Mouse (Mus musculus) adrenal gland, postnatal 4 days (tissue): ENCODE measurements around the gene Wipf3. TPM values are rescaled to one million over a fixed set of nuclear protein-coding genes. Genes with fewer than 3 reads are reported as not detected.

Experiments
- DNase-seq, 2 experiments: peaks; one replicate each; pipeline ENCODE4 v3.0.0; 2021 to 2022; ENCODE audit warnings: low spot score in 2 of 2, mixed read lengths in 2 of 2
- total RNA-seq, 2 experiments: library from RNA; stranded (reverse); gene quantifications; 2 replicates each; pipeline ENCODE4 v1.2.3; 2021

The Wipf3 gene
- total RNA-seq, 2 experiments from 2014 or later = 2.7 to 4.3 TPM

DNA sequence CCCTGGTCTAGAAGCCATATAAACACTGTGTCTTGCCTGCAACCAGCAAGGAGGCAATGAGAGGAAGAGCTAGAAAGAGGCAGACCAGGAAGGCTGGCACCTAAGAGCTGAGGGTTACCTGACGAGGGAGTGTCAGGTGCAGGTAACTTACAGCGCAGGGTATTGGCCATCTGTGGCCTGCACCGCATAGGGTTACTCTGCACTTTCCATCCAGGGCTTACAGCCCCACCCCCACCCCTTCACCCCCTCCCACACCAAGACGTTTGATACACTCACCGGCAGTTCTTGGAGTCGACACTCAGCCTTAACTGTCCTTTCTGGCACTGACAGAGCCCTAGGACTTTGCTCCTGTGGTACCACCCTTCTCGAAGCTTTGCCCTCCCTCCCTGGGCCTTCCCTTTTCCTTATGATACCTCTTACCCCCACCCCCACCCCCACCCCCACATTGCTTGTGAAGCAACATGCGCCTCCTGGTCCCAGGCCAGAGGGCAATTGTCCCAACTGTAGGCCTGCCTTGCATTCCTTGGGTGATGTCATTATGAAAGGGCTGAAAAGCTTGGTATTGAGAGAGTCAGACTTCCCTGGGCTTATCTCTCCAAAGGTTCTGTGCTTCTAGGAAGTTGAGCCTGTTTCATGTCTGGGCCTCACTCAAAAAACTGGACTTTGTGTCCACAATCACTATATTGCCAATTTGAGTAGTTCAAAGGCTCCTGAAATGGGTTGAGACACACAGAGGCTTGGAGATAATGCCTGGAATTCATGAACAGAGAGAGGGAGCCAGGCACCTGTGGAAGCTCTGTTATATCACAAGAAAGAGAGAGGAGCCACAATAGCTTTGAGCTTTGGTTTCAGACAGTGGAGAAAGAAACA lies 43.7 kb downstream of the Wipf3 start:
- DNase-seq = no peak

DNA sequence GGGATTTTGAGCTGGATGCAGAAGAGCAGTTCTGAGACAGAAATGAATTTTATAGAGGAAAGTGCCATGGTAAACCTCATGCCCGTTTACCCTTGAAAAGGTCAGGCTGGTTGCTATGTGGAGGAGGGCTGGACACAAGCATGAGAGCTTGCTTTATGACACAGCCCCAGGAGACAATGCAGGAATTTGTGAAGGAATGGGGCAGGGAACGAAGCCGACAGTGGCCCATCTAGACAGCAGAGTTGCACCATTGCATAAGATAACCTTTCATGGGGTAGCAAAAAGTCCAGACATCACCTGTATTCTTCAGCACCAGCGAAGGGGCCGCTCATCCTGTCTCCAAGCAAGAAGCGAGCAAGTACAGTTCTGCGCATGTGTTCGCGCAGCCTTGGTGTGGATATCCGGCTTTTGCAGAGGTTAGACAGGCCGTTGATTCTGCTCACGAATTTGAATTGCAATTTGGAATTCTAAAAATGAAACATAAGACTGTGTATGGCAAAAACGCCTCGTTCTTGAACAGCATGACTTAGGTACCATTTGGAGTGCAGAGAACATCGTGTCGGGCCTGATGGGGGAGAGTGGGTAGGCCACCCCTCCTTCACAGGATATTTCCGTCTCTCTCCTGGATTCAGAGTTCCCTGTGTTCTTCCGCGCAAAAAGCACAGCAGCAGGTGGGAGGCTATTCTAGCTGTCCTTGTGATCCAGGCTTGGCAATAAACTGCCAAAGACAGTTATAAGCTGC lies 46.7 kb downstream of the Wipf3 start:
- no peak for DNase-seq

DNA sequence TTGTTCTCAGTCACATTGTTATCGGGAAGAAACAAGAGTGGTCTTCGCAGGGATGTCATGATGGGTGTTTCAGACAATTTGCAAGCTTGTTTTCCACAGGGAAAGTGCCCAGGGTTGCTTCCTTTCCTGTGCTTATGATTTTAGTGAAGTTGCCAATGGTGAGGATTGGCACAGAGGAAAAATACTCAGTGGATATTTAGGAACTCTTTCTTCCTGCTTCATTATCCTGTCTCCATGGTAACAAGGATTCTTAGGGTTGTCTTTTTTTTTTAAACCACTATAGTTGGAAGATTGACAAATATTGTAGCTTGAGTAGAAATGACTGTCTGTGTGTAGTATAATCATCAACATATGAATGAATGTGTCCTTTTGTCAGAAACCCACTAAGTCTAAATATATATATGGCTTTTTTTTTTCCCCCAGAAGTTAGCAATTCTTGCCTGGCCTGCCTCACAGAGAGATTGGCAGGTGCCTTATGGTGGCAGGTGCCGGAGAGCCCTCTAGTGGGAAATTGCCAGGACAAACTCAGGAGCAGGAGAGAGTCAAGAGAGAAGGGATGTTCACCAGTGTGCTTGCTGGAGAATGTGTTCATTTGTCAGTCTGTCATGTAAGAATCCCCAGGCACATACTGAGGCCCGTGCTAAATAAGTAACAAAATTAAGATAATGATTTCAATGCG lies 49.4 kb downstream of the Wipf3 start:
- no peak for DNase-seq

DNA sequence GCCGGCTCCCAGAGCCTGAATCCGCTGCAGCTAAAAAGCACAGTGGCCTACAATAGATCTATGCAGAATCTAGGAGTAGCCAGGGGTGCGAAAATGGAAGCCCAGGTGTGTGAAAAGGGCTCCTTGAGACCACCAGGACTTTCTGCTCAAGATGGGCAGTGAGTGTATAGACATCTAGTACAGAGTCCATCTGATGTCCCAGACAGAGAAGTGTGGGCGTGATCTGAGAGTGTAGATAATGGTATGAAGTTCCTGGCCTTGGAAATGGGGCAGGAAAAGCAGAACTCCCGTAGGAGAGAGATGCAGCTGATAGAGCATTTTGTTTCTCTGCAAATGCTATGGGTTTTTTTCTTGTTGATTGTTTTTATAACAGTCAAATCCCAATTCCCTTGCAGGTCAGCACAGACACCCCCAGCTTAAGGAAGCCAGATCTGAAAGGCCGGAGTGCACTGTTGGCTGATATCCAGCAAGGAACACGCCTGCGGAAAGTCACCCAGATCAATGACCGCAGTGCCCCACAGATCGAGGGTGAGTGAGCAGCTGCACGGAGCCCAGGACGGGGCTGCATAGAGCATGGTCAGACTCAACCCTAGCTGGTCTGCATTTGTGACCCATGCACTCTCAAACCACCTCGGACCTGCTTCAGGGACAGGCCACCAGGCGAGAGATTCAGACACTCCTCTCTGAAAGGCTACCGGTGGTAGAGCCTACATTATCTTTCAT lies 52.1 kb downstream of the Wipf3 start:
- no peak for DNase-seq

DNA sequence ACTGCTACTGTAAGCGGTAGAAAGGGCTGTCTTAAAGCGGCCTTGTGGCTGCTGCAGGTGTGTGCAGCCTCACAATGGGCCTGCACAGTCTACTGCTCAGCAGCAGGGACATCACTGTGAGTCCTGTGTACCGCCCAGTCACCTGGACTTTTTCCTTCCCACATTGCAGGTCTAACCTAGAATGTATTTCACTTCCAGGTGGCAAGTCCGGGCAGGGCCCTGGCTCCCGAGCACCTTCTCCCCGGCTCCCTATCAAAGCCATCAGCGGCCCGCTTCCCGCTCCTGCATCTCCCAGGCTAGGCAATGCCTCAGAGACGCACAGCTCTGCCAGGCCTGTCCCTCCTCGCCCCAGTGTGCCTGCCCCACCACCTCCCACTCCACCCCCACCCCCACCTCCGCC lies 55.6 kb downstream of the Wipf3 start:
- no peak for DNase-seq

DNA sequence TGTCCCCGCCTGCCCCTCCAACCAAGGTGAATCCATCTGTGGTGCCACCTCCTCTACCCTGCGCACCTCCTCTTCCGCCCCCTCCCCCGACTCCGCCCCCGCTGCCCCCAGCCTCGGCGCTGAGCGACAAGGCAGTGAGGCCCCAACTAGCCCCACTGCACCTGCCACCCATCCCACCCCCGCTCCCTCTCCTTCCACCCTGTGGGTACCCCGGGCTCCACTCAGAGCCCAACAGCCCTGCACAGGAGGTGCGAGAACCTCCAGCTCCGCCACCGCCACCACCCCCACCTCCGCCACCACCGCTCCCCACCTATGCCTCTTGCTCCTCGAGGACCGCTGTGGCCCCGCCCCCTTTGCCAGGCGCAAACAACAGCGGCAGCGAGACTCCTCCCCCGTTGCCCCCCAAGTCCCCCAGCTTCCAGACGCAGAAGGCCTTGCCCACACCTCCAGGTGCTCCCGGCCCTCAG lies 56.1 kb downstream of the Wipf3 start:
- no peak for DNase-seq

DNA sequence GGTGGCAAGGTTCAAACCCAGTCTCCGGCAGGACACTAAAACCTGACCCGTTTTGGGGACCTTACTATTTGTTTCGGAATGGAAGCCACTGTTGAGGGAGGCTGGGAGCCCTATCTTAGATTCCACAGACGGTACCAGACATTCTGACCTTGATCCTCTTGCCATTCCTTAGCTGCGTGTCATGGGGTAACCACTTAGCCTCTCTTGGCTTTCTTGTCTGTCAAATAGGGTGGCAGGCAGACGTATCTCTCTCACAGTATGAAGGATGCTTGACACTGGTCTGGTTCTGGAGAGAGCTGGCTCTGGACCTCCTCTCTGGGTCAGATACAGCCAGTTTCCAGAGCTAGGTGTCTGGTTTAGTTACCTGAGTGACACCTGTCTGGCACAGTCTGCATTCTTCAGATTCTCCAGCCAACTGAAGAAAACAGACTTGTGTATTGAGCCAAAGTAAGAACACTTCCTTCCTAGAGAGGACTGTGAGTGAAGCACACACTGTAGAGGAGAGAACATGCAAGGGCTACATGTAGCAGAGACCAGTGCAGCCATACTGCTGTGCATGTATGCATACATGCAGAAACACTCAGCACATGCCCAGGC lies 56.7 kb downstream of the Wipf3 start:
- DNase-seq = no peak

DNA sequence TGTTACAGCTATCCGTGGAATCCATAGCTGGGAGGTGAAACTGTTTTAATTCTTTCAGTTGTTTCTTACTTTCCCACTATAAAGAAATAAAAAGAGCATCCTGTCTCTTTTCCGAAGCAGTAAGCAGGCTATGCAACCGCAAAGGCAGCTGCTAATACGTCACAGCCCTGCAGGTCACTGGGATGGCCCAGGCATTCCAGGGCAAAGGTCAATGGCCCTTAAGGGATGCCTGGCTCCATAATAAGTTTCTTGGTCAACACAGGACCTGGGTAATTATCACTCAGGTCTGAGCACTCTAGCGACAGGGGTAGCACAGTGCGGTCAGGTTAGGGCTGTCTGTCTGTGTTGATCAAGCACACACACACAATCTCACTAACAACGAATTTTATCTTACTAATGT lies 61.7 kb downstream of the Wipf3 start:
- DNase-seq = no peak

DNA sequence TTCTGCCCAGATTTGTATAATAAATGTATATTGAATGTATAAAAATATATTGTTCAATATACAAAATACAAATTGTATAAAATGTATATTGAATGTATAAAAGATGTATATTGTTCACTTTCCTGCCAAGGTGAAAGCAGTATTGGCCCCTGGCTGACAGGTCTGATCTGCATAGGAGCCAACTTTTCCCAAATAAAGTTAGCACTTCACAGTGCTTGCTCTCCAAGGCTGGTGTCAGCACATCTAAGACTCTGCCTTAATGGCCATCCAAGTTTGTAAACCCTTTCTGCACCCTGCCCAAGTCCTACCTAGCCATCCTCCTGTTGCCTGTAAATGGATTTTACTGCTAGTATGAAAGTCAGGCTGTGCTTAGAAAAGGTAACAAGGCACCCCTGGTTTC lies 64.7 kb downstream of the Wipf3 start:
- DNase-seq = no peak

DNA sequence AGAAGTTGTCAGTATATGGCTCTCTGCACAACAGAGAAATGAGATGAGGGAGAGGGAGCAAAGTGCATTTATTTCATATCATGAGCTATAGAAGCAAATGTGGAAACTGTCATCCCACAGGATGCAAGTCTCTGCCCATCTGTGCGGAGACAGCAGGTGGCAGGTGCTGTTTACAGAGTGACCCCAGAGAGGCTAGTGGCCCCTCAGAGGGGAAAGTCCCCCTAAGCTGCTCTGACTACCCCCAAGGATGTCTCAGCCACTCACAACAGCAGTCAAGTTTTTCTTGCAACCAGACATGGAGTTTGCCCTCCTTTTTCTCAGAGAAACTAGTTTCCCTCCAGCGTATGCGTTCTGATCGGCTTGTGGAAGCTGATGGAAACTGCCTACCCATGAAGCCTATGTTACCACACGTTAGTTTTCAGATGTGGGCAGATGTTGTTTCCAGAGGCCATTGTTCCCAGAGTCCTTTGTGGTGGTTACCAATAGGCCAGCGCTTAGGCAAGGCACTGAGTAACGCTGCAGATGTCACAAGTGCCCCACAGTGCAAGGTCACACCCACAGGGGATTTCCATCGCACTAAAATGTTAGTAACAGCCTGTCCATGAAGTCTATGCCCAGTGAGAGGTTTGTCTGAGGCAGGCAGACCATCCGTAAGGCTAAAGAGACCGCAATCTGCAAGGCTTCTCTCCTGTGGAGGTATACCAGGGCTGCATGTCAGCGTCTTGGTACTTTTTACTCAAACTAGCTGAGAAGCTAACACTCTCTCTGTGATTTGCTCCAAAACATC lies 65.4 kb downstream of the Wipf3 start:
- no peak for DNase-seq

DNA sequence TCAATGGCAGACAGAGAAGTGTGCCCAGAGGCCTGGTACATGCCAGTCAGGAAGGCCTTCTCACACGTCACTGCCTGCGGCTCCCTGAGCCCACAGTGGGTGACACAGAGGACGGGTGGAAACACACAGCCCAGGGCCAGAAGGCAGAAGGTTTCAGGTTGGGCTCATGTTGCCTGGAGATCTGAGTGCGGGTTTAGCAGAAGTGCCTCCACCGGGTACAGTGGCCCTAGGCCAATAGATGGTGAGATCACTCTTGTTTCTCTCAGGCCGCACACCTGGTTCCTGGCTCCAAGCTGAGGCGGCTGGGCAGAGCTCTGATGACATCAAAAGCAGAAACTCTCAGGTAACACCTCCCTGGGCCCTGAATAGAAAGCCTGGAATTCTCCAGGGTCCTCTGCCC lies 66.8 kb downstream of the Wipf3 start:
- DNase-seq = no peak

DNA sequence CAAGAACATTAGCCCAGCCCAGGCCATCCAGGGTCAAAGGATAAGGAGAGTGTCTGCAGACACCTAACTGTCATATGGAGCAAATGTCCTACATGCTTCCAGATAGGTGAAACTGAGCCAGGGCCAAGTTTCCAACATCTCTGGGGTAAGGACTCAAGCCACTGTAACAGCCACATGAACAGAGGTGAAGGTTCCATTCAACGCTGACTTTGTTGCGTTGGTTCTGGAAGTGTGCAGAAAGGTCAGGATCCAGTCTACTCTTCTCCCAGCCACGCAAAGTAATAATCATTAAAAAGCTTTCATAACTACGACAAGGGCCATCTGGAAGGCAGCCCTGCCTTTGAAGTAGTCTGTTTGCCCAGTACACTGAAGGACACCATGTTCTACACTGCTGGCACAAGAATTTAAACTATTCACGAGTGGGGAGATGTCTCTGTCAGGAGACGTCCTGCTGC lies 73.3 kb downstream of the Wipf3 start:
- no peak for DNase-seq

DNA sequence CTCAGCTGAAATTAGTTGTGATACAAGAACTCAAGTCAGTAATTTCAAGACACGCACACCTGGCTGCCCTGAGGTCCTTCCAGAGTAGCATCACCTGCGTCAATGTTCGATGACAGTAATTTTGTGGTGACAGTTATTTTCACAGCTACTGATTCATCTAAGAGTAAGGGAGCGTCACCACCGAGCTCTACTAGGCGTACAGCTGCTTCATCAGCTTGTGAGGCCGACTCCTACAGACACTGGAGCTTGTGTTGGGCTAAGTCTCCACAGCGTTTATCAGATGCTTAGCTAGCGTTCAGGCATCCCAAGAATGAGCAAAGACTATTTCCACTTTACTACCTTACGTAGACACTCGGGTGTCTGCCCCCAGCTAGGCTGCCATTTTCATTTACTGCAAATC lies 76.9 kb downstream of the Wipf3 start:
- DNase-seq = no peak

DNA sequence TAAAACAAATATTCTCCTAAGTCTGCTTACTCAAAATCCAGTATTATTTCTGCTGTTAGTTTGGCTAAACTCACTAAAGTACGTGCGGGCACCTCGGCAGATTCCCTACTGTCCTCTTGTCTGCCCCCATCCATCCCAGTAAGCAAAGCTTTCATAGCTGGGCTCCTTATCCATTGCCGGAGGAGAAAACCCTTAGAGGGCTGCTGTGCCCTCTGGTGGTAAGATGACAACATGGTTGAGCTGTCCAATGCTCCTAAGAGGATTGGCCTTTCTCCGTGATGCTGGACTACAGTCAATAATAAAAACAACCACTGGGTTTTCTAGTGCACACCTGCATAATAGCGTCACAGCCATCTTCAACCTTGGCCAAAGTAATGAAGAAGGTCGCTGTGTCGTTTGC lies 77.6 kb downstream of the Wipf3 start:
- peak in 1 of 2 experiments; percentile 23 for DNase-seq

DNA sequence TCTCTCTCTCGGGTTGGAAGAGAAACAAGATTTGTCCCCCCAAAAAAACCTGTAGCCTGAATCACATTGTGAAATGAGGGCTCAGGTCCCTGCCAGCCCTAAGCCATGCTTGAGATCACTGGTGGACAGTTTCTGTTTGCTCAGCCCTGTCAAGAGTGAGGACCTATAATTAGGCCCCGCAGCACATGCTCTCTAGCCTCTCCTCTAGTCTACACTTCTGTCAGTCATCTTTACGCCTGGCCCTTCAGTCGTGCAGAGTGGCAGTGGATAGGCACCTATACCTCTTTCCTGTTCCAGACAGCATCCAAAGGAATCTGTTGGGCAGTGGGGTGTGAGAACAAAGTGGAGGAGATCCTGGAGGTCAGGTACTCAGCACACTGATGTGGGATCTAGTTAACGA lies 78.4 kb downstream of the Wipf3 start:
- no peak for DNase-seq

DNA sequence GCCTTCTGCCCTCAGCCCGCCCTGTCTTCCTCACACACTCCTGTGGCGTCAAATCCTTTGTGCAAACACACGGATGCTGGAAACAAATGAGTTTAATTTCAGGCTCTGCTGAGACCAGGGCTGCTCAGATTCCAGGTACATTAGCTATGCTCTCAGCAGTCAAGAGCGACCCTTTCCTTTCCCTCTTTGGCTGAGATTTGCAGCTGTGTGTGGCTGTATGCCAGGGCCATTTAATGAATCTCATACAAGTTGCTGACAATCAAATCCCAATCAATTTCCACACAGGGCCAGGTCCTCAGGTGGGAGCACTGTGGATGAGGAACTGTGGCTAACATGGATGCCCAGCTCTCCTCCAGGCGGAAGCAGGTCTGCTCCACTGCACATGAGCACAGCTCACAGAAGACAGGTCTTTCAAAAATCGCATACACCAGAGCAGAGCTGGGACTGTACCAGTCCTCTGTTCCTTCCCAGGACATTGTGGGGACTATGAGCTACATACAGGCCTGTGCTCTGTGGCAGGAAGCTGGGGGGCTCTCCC lies 78.9 kb downstream of the Wipf3 start:
- DNase-seq = no peak

DNA sequence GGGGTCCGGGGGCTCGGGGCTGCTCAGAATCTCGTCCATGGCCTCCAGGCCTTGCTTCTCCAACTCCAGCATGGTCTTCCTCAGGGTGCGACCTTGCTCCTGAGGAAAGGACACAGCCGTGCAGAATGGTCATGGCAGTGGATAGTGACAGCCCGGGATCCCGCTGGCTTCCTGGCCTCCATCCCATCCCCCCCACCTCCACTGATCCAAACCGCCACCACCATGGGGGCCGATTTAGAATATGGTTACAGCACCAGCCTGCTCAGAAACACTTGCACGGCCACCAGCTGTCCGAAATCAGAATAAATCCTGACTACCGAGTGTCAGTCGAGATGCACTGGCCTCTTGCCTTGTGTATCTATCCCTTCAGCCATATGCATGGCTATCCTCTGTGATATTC lies 79.9 kb downstream of the Wipf3 start:
- DNase-seq = no peak

DNA sequence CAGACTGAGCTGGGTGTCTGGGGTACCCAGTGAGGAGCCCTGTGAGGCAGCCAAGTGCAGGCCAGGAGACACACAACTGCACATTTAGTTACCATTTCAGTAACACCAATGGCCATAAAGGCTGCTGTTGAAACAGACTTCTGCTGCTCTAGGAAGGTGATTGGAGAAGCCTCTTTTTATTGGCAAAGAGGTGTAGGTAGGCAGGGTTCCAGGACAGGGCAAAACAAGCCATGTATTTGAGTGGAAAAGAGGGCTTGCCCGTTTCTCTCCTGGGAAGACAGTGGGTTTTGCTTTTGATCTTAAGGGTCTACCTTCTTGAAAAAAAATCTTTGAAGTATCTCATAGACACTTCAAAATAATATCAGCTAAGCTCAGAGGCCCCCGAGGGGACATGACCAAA lies 82.9 kb downstream of the Wipf3 start:
- DNase-seq = no peak

DNA sequence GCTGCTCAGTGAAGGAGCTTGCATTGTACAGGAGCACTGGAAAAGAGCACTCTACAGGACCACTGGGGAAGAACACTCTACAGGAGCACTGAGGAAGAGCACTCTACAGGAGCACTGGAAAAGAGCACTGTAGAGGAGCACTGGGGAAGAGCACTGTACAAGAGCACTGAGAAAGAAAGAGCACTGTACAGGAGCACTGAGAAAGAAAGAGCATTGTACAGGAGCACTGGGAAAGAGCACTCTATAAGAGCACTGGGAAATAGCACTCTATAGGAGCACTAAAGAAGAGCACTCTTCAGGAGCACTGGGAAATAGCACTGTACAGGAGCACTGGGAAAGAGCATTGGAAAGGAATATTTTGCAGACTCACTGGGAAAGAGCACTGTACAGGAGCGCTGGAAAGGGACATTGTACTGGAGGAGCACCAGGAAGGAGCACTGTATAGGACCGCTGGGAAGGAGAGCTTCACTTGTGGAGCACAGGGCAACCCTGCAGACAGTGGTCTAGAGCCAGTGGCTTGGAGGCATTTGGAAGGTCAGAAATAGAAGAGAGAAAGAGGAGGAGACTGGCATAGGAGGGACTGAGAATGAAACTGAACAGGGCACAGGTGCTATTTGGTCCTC lies 87.2 kb downstream of the Wipf3 start:
- DNase-seq = no peak
